Mouse (Mus musculus) spleen, adult 2 months (tissue): ENCODE measurements around the gene Crp.

ENCODE experiments used
- CTCF ChIP-seq: fragments of 200-500 bp; IDR thresholded peaks from 2 replicates; pipeline ENCODE4 v1.5.1; 2011; ENCODE audit warnings: mild to moderate bottlenecking, inconsistent platforms; ENCODE audit not compliant: insufficient read depth, insufficient read length, insufficient replicate concordance; ENCODE audit errors: extremely low read depth
- POLR2A ChIP-seq: fragments of 200-500 bp; IDR thresholded peaks from 2 replicates; pipeline ENCODE4 v1.6.1; 2011; ENCODE audit warnings: low read depth, low read length, inconsistent platforms

GRCm38 (mm10) chr1:172659688-172660087 lies 38.2 kb upstream of the Crp start:
- no peak for TF ChIP-seq CTCF
- TF ChIP-seq POLR2A, result no peak
